Mouse (Mus musculus): ENCODE measurements around the gene Adm.

- TF ChIP-seq CTCF (IDR thresholded peaks at IDR 0.05; ENCODE audit: borderline replicate concordance, insufficient read depth, low read length): 0 out of 2 replicates have a peak, but pooled peaks have one; percentile 13
- TF ChIP-seq POLR2A (IDR thresholded peaks at IDR 0.05; ENCODE audit: low read depth, low read length): no peak
Measured at GRCm38 (mm10) chr7:110627099-110627482, 370 bp upstream of the Adm start.
